Mouse (Mus musculus): Measurements from ENCODE around the gene Stx2.
"Not testable (repeated sequence)": the region's sequence is repeated elsewhere in the genome, so short reads cannot be mapped to it uniquely, and the experiment has no call there.

Stx2 gene

DNA sequence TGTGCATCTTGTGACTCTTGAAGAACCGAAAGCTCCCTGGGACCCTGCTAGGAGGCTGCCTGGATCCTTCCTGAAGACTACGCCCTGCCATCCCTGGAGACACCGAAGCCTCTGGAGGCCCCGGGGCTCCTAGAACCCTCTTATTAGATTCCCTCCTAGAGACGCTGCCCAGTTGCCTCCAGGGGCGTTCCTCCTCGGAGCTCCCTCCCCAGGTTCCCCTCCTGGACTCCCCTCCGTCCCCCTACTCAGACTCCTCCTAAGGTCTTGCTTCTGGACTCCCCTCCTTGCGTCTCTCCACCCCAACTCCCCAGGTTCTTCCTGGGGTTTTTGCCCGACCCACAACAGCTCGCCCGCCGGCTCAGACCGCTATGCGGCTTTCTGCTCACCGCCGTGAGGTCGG, 366 bp downstream of the Stx2 start:
- DNase-seq: peak; percentile 32

- DNase-seq: no peak
These were observed 1.0 kb downstream of the Stx2 start for GRCm38 (mm10) chr5:129007105-129007957.

DNA sequence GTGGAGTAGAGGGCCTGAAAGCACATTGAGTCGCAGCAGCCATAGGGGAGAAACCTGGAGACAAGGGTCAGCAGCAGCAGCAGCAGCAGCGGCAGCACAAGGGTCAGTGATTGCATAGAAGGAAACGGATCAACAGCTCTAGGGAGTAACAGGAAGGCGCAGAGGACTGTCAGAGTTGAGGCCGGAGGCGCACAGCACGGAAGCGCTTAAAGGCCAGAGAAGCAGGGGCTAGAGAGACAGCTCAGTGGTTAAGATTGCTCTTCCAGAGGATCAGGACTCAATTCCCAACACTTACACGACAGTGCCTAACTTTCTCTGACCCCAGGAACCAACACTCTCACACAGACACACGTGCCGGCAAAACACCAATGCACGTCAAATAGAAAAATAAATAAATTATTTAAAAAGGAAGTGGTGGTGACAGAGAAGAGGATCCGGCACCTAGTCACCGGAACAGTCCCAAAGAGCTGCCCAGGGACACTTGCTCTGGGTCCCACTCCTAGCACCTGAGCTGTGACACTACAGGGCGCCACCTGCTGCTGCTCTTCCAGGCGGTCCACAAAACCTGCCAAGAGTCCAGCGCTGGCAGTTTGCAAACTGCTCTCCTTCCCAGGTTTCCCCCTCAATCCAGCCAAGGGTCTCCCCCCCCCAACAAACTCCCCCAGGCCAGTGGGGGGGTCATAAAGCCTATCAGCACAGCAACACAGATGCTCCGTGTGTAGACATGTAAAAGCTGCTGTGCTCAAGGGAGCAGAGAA, 2.2 kb downstream of the Stx2 start:
- DNase-seq: no peak

GRCm38 (mm10) chr5:129005416-129005815, 3.0 kb downstream of the Stx2 start:
- DNase-seq: no peak

GRCm38 (mm10) chr5:129002571-129003011, 5.8 kb downstream of the Stx2 start:
- DNase-seq: no peak

DNA sequence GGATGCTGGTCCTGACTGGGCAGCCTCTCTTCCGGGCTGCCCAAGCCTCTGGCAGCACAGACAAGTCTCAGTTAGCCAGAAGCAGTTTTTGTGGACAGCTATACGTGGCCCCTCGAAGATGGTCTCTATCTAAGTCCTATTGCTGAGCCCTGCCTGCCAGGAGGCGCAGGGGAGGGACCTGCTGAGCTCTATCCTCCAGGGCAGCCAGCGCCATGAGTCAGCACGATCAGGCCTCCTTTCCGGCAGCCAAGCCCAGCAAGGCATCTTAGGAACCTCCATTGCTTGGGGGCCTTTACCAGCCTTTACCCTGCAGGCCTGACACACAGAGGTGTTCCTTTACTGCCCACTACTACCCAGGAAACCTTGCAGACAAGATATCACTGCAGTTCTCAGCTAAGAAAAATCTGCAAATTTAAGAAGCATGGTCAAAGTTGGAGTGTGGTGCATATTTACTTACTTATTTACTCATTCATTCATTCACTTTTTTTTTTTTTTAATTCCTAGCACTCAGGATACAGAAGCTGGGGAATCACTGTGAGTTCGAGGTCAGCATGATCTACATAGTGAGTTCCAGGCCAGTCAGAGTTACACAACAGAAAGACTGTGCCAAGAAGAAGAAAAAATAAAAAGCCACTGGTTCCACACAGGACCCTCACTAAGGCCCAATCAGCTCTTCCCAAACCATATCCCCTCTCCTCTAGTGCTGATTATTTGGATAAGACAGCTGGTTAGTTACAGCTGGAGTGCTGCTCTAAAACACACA, 7.5 kb downstream of the Stx2 start:
- no peak for DNase-seq

- DNase-seq: no peak
These were observed 21.0 kb downstream of the Stx2 start for GRCm38 (mm10) chr5:128987141-128987954.

DNA sequence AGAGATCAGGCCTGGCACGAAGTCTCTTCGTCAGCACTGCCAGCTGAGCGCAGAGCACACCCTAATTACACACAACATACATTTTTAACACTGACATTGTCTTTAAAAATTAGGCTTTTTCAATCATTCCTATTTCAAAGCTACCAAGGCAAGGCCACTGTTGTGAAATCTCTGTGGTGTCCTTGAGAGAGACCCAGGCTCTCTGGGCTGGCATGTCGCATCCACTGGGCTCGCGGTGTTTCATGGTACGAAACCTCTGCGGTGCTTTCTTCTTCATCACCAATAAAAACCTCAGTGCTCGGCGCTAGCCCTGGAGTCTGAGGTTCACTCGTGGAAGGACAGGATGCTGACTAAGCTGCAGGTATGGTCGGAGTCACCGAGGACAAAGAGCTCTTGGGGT, 22.4 kb downstream of the Stx2 start:
- no peak for DNase-seq

- no peak for DNase-seq
These were observed 23.8 kb downstream of the Stx2 start for GRCm38 (mm10) chr5:128984536-128984935.

DNA sequence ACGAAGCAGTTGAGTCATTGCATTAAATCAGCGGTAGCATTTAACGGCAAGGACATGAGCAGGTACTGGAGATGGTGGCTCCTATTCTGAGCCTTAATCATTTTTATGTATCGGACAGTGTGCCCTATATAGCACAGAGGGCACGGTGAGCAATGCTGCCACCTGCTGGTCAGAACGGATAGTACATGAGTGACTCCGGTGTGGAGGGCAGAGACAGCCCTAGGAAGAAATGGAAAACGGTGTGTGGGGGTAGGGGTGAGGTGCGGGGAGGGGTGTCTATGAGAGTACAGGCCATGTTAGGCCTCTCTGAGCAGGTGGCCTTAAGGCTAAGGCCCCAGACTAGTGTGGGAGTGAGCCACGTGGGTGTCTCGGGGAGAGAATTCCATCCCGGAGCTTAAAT, 26.8 kb downstream of the Stx2 start:
- DNase-seq: peak; percentile 77

DNA sequence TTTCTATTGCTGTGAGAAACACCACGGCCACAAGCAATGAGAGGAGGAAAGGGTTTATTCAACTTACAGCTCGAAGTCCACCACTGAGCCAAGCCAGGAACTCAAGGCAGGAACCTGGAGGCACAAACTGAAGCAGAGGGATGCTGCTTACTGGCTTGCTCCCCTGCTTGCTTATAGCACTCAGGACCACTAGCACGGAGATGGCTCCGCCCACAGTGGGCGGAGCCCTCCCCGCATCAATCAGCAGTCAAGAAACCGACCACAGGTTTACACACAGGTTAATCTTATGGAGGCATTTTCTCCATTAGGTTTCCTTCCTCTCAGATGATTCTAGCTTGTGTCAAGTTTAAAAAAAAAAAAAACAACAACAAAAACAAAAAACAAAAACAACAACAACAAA, 27.5 kb downstream of the Stx2 start:
- no peak for DNase-seq

DNA sequence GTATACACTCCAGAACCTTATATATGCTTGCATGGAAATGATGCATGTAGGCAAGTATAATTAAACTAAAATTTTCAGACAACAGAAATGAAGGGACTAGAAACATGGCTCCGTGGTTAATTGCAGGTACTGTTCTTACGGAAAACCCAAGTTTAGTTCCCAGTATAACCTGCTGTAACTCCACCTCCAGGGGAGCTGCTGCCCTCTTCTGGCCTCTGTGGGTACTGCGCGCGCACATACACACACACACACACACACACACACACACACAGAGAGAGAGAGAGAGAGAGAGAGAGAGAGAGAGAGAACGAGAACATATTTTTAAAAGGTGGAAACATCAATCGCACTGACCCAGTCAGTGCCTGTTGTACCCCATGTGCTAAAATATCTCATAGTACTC, 29.4 kb downstream of the Stx2 start:
- DNase-seq: no peak

- not testable (repeated sequence) for DNase-seq
These were observed 30.9 kb downstream of the Stx2 start for GRCm38 (mm10) chr5:128977466-128977865.

- DNase-seq: peak; percentile 32
These were observed 32.1 kb downstream of the Stx2 start for GRCm38 (mm10) chr5:128976266-128976665.

GRCm38 (mm10) chr5:128971298-128971697, 37.1 kb downstream of the Stx2 start:
- peak; percentile 90 for DNase-seq

DNA sequence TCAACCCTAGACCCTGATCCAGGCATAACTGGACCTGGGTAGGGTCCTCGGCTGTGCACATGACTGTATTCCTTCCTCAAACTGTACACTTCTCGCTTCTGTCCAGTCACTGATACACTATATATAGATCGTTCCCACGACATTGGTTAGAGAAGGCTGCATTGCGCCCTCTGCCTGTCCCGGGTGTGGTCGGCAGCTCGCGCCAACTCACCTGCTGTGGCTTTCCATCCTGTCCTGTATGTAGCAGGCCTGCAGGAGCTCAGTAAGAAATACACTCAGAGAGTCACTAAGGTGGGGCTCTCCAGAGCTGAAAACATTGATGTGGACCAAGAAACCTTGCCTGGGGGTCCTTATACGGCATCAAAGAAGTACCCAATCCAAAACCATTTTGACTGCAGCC, 37.5 kb downstream of the Stx2 start:
- DNase-seq: no peak

DNA sequence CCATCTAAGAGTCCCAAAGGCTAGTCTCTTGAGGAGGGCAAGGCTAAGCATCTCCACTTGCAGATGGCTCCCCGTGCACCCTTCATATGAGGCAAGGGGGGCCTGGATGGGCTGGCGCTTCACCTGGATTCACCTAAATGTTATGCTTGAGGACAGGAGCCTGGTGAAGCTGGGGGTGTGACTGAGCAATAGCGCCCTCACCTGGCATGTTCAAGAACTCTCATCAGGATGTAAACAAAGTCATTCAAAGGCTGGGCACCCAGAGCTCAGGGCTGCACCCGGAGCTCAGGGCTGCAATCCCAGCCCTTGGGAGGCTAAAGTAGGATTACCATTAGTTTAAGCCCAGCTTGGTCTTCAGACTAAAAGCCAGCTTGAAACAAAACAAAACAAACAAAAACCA, 44.0 kb downstream of the Stx2 start:
- no peak for DNase-seq

- DNase-seq: no peak
These were observed 49.5 kb downstream of the Stx2 start for GRCm38 (mm10) chr5:128958916-128959315.

- peak; percentile 62 for DNase-seq
These were observed 54.0 kb downstream of the Stx2 start for GRCm38 (mm10) chr5:128954371-128954770.

DNA sequence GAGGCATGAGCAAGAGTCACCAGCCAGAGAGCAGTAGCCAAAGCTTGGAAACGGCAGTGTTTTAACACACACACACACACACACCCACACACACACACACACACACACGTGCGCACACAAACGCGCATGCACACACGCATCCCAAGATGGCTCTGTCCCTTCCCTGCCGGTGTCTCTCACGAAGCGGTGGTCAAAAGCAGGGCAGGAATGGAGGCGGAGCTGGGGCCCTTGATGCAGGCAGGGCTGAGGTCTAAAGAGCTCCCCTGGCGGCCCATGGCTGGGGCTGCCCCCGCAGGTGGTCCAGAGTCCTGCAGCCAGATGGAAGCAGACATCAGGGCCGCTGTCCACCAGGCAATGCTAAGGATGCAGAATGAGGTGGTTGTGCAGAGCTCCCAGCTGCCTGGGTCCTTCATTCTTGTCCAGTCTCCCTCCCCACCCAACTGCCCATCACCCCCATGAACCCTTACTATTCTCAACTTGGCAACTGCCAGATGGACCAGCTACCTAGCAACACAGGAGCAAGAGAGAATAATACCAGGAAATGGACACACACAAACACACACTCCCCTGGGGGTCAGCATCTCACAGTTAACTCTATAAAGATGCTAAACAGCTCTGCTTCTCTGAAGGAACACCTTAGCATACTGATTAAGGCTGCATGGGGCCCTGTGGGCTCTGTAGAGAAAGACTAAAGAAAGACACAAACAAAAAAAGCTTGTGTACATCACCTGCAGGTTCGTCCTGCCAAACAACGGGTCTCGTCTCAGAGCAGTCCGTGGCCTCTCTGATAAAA, 54.9 kb downstream of the Stx2 start, which contains the start of gene Rimbp2:
Rimbp2 (minus strand) TSS at position 209 of the 793 bp plus-strand sequence.
- peak; percentile 74 for DNase-seq
